8 mouse cellular contexts compared by ENCODE assay signal in the genomic region with DNA sequence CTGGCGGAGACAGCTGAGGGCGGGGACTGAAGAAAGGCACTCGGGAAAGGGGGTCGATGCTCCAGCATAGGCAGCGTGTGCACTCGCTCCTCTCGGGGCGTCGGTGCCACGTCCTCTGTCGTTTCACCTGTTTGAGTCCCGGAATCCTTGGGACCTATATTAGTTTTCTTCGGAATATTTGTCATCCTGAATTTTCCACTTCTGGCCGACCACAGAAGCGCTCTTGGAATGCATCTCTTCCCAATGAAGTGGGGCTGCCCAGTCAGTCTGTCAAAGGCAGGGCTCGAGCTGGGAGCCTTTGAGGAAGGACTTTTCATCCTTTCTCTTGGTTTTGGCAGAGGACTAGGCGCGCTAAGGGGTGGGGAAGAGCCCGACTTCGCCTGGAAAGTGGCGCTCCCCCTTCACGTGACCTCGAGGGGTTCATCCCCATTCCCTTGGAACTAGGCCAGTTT. TPM values are rescaled to one million over a fixed set of nuclear protein-coding genes. Genes with fewer than 3 reads are reported as not detected.
DNase-seq lines count a peak whose midpoint lies in the region; ATAC-seq and TF ChIP-seq lines count a peak whose summit lies in the region.

No protein-coding gene starts in this region.

- WGBS in intestine, embryonic 15.5 days: 7% methylated on average over 23 of the region's 23 CpGs
- 3% methylated on average over 23 of the region's 23 CpGs for WGBS in lung, embryonic 15.5 days
- 17% methylated on average over 23 of the region's 23 CpGs for WGBS in small intestine, adult 2 months

- peak overlapping the region; percentile 56; the same call in 1 of the 2 replicates for H3K9ac ChIP-seq in intestine, embryonic 15.5 days
- H3K9ac ChIP-seq in lung, embryonic 15.5 days: peak overlapping the region; percentile 62

- no peaks in the 10 kb centered on the region for H3K9me3 ChIP-seq in E14TG2a.4 (ENCODE audit: low read length)
- H3K9me3 ChIP-seq in intestine, embryonic 15.5 days: no peaks in the 10 kb centered on the region
- no peaks in the 10 kb centered on the region for H3K9me3 ChIP-seq in lung, embryonic 15.5 days

- no peak for TF ChIP-seq POLR2A in small intestine, adult 2 months (IDR thresholded peaks at IDR 0.05; ENCODE audit: low read depth, low read length)

- peak overlapping the region; percentile 93 for H3K4me3 ChIP-seq in E14TG2a.4 (replicated peaks; ENCODE audit: low read length)
- peak overlapping the region; percentile 60 for H3K4me3 ChIP-seq in intestine, embryonic 15.5 days (replicated peaks)
- peak overlapping the region; percentile 69 for H3K4me3 ChIP-seq in lung, embryonic 15.5 days
- H3K4me3 ChIP-seq in small intestine, adult 2 months (ENCODE audit: low read depth, low read length): peak overlapping the region; percentile 83

- intact Hi-C loops in gastrocnemius, postnatal 14 days (cut with DNase I; ENCODE audit: low total_unique reads): loop anchor here (5.0 kb wide), 1 partner anchor 118 kb away; no protein-coding TSS in a partner anchor

- peak; percentile 33 for DNase-seq in adrenal gland, postnatal 10 days
- DNase-seq in gastrocnemius, postnatal 14 days: peak; percentile 16
- no peak for DNase-seq in layer of hippocampus, adult 9-10 months (ENCODE audit: low spot score)
- no peak for DNase-seq in right cerebral cortex, postnatal 36 days (ENCODE audit: low spot score in 2 of 2)

- TF ChIP-seq CTCF in E14TG2a.4 (conservative IDR thresholded peaks at IDR 0.05; ENCODE audit: low read length): no peak
- TF ChIP-seq CTCF in small intestine, adult 2 months (IDR thresholded peaks at IDR 0.05; ENCODE audit: extremely low read depth, insufficient read length, insufficient replicate concordance, low read depth, low read length): no peak

- peaks cover 39% of the 10 kb centered on the region for H3K4me1 ChIP-seq in E14TG2a.4 (replicated peaks; ENCODE audit: low read depth, low read length)
- peaks cover 14% of the 10 kb centered on the region for H3K4me1 ChIP-seq in intestine, embryonic 15.5 days (replicated peaks)
- peaks cover 34% of the 10 kb centered on the region for H3K4me1 ChIP-seq in lung, embryonic 15.5 days
- H3K4me1 ChIP-seq in small intestine, adult 2 months (ENCODE audit: control insufficient read depth, insufficient read depth, insufficient read length, low read length): peaks cover 3% of the 10 kb centered on the region; the same call in 1 of the 2 replicates

- 0 out of 2 replicates have a peak, but pooled peaks cover 6% of the 10 kb centered on the region for H3K27me3 ChIP-seq in E14TG2a.4 (ENCODE audit: insufficient read depth, low read length)
- peaks cover 12% of the 10 kb centered on the region for H3K27me3 ChIP-seq in intestine, embryonic 15.5 days (replicated peaks)
- peaks cover 23% of the 10 kb centered on the region for H3K27me3 ChIP-seq in lung, embryonic 15.5 days
- H3K27me3 ChIP-seq in small intestine, adult 2 months (ENCODE audit: control insufficient read depth, insufficient read depth, low read length): no peaks in the 10 kb centered on the region

- peak overlapping the region; percentile 92 for H3K4me2 ChIP-seq in intestine, embryonic 15.5 days (replicated peaks)
- peak overlapping the region; percentile 90 for H3K4me2 ChIP-seq in lung, embryonic 15.5 days

- H3K27ac ChIP-seq in intestine, embryonic 15.5 days: no peak overlapping the region
- peak overlapping the region; percentile 98 for H3K27ac ChIP-seq in lung, embryonic 15.5 days
- peak overlapping the region; percentile 74 for H3K27ac ChIP-seq in small intestine, adult 2 months (ENCODE audit: insufficient read depth, low read depth, low read length)

- no peak for ATAC-seq in intestine, embryonic 15.5 days
- ATAC-seq in lung, embryonic 15.5 days (ENCODE audit: borderline replicate concordance, extremely low read depth, low FRiP score, low TSS enrichment): no peak

- peaks cover 33% of the 10 kb centered on the region for H3K36me3 ChIP-seq in E14TG2a.4 (ENCODE audit: insufficient read depth, low read length)
- H3K36me3 ChIP-seq in intestine, embryonic 15.5 days: no peaks in the 10 kb centered on the region
- no peaks in the 10 kb centered on the region for H3K36me3 ChIP-seq in lung, embryonic 15.5 days
- peaks cover 18% of the 10 kb centered on the region for H3K36me3 ChIP-seq in small intestine, adult 2 months (ENCODE audit: control insufficient read depth, insufficient read depth, low read length)

RNA-seq across cellular contexts. Expression of gene Klf4, which starts 1.6 kb away (rescaled TPM):
- 10 to 100 TPM; 15.3 to 46.4 TPM for total RNA-seq in adrenal gland, postnatal 10 days (2021)
- 10 to 100 TPM; 14.0 to 17.3 TPM for total RNA-seq in gastrocnemius, postnatal 14 days (2021)
- 9.6 and 12.1 TPM in 2 replicates for polyA plus RNA-seq in intestine, embryonic 15.5 days (2015; fragmentation: Nextera tagmentation; extraction: Ambion mirVana)
- 6.4 and 7.2 TPM in 2 replicates for polyA plus RNA-seq in lung, embryonic 15.5 days (2015; fragmentation: Nextera tagmentation; extraction: Ambion mirVana)
- polyA plus RNA-seq in small intestine, adult 2 months (2012; rRNA removed): 178 and 590 TPM in 2 replicates

Comparison
In these comparisons a context has a peak if more than half of its experiments do, and no peak if none do; other contexts are left out.
1. DNase-seq: peak in adrenal gland, postnatal 10 days (single experiment) and gastrocnemius, postnatal 14 days (single experiment); none in layer of hippocampus, adult 9-10 months (single experiment) and right cerebral cortex, postnatal 36 days (0 of 2).
2. RNA of gene Klf4, which starts 1.6 kb away (polyA plus RNA-seq): 178 to 590 TPM in small intestine, adult 2 months; 9.6 to 12.1 TPM in intestine, embryonic 15.5 days and 6.4 to 7.2 TPM in lung, embryonic 15.5 days; every median in the first group is over 10 times any median in the second.
3. Peak in every context shown above with its lines, with median percentiles within 50 percentile points of each other: H3K4me3 ChIP-seq.